Mouse (Mus musculus) forebrain, embryonic 14.5 days (tissue): Measurements from ENCODE around the gene Arsb. TPM values are rescaled to one million over a fixed set of nuclear protein-coding genes. Genes with fewer than 3 reads are reported as not detected.
A peak's percentile ranks its signal among the peaks of the same experiment; 100 is the strongest.
"Not testable (repeated sequence)": the region's sequence is repeated elsewhere in the genome, so short reads cannot be mapped to it uniquely, and the experiment has no call there.

Experiments used
- ATAC-seq: fragments of 200-750 bp; cut with Nextera tagmentation; 2 replicates; pipeline ENCODE4 v1.8.0; 2017; ENCODE audit warnings: mild to moderate bottlenecking, moderate library complexity
- DNase-seq: peaks from one replicate; pipeline ENCODE4 v3.0.0-alpha.2; 2015; ENCODE audit warnings: low spot score
- H3K27ac ChIP-seq: fragments of 300-500 bp; sonication (generic); 2 replicates; pipeline ENCODE4 v1.5.1; 2014; ENCODE audit warnings: low read depth, mild to moderate bottlenecking, control low read depth, low read length, moderate library complexity
- H3K27me3 ChIP-seq: fragments of 300-500 bp; sonication (generic); replicated peaks from 2 replicates; pipeline ENCODE4 v1.6.1; 2014; ENCODE audit warnings: low read length, control low read depth, mixed read lengths; ENCODE audit not compliant: control insufficient read depth, insufficient read depth
- H3K36me3 ChIP-seq: fragments of 300-500 bp; sonication (generic); 2 replicates; pipeline ENCODE4 v1.6.1; 2014; ENCODE audit warnings: low read length, control low read depth; ENCODE audit not compliant: control insufficient read depth, insufficient read depth
- H3K4me1 ChIP-seq: fragments of 300-500 bp; sonication (generic); 2 replicates; pipeline ENCODE4 v1.6.1; 2014; ENCODE audit warnings: antibody characterized with exemption, low read length, control low read depth; ENCODE audit not compliant: control insufficient read depth, insufficient read depth
- H3K4me2 ChIP-seq: fragments of 300-500 bp; sonication (generic); 2 replicates; pipeline ENCODE4 v1.6.1; 2014; ENCODE audit warnings: mild to moderate bottlenecking, control low read depth, low read length
- H3K4me3 ChIP-seq: fragments of 300-500 bp; sonication (generic); 2 replicates; pipeline ENCODE4 v1.5.1; 2014; ENCODE audit warnings: low read depth, low read length, control low read depth
- H3K9ac ChIP-seq: fragments of 300-500 bp; sonication (generic); 2 replicates; pipeline ENCODE4 v1.6.1; 2014; ENCODE audit warnings: mild to moderate bottlenecking, low read length, control low read depth, moderate library complexity
- H3K9me3 ChIP-seq: fragments of 300-500 bp; sonication (generic); replicated peaks from 2 replicates; pipeline ENCODE4 v1.6.1; 2016; ENCODE audit warnings: low read length, control low read depth, mixed read lengths; ENCODE audit not compliant: control insufficient read depth
- WGBS: fragments of 180-500 bp; shearing (Covaris S2); extraction: QIAGEN DNeasy Blood & Tissue Kit; methylation state at CpG from one replicate; pipeline ENCODE4 v1.1.7; 2014; 5-methylcytosine and 5-hydroxymethylcytosine counted together
- polyA plus RNA-seq: library from polyadenylated mRNA; unstranded; fragments of >200 nt; fragmentation: Nextera tagmentation; extraction: Ambion mirVana; gene quantifications from 2 replicates; pipeline ENCODE4 v1.2.1, GENCODE M21; 2014

The Arsb gene
- polyA plus RNA-seq, 1 experiment from 2014 or later: 10.0 TPM

DNA sequence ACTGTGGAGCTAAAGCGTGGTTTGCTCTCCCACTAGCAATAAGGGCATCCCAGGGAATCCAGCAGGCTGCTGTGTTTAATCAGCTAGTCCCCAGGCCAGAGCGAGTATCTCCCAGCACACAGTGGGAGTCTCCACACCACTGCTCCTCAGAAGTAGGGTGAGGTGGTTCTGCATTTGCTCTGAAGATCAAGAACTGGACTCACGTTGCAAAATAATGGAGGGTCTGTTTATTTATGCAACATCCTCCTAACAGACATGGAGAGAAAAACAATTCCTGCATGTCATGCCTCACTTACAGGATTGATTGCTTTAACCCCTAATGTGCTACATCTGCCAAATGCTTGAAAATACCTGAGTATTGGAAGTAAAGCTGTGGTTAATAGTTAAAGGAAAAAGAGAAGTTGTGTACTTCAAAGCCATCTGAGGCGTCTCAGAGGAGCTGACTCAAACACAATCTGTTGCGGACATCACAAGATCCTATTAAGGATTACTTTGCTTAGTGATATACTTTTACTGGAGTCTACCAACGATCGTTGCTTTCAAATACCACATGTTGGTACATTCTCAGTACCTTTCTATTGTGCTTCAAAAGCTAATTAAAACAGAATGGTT, 2.4 kb downstream of the Arsb start:
- Histone ChIP-seq H3K9ac (no peak overlapping the region), H3K27ac (no peak overlapping the region), H3K9me3 (no peaks in the 10 kb centered on the region), H3K4me2 (no peak overlapping the region), H3K27me3 (no peaks in the 10 kb centered on the region), H3K4me1 (peaks cover 9% of the 10 kb centered on the region; the same call in 1 of the 2 replicates), H3K4me3 (no peak overlapping the region), H3K36me3 (no peaks in the 10 kb centered on the region)
- no peak for DNase-seq
- ATAC-seq: no peak
- WGBS: 66% methylated on average over 7 of the region's 7 CpGs

DNA sequence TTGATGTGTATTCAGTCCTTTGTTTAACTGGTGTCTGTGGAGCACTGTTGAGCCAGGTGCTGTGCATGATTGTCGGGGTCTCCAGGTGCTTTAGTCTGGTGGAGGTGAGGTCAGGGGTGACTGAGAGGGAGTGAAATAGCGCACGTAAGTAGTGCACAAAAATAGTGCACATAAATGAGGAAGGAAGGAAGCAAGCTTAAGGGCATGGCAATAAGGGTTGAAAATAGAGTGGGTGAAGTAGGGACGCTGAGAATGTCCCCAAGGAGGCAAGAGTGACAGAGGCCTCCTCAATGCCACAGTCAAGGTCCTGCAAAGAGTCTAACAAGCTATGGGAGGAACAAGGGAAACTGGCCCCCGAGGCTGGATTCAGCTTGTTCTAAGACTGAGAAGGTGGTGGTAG, 11.4 kb downstream of the Arsb start:
- 88% methylated on average over 5 of the region's 5 CpGs for WGBS
- Histone ChIP-seq H3K4me2 (no peak overlapping the region), H3K9ac (no peak overlapping the region), H3K4me3 (no peak overlapping the region), H3K27ac (no peak overlapping the region), H3K4me1 (0 out of 2 replicates have a peak, but pooled peaks cover 2% of the 10 kb centered on the region), H3K36me3 (no peaks in the 10 kb centered on the region), H3K9me3 (no peaks in the 10 kb centered on the region), H3K27me3 (no peaks in the 10 kb centered on the region)
- ATAC-seq (no peak), DNase-seq (no peak)

- Histone ChIP-seq H3K27ac (no peak overlapping the region), H3K36me3 (no peaks in the 10 kb centered on the region), H3K27me3 (no peaks in the 10 kb centered on the region), H3K4me2 (no peak overlapping the region), H3K9ac (no peak overlapping the region), H3K9me3 (no peaks in the 10 kb centered on the region), H3K4me1 (0 out of 2 replicates have a peak, but pooled peaks cover 3% of the 10 kb centered on the region), H3K4me3 (no peak overlapping the region)
- 80% methylated on average over 3 of the region's 3 CpGs for WGBS
- ATAC-seq: no peak
- no peak for DNase-seq
Measured at GRCm38 (mm10) chr13:93785329-93785728, 13.9 kb downstream of the Arsb start.

DNA sequence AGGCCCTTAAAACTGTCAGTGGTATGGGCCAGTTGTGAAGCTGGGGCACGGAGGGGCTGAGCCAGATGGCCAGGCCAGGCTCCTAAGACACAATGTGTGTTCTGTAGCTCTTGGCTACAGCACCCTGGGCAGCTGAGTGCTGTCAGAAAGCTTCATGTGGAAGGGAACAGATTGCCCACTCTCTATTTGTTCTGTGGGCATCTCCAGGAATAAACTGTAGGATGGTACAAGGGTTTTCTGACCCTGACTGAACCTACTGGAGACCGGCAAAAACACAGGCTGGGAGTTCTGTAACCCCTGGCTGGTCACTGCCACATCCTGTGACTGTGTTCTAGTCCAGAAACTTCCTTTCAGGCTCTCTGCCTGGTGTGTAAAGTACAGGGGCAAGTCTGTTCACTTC, 14.6 kb downstream of the Arsb start:
- Histone ChIP-seq H3K4me3 (no peak overlapping the region), H3K9me3 (no peaks in the 10 kb centered on the region), H3K9ac (no peak overlapping the region), H3K4me2 (no peak overlapping the region), H3K36me3 (no peaks in the 10 kb centered on the region), H3K27me3 (no peaks in the 10 kb centered on the region), H3K27ac (no peak overlapping the region), H3K4me1 (0 out of 2 replicates have a peak, but pooled peaks cover 3% of the 10 kb centered on the region)
- ATAC-seq (no peak), DNase-seq (no peak)
- 86% methylated on average over 2 of the region's 2 CpGs for WGBS

- no peak overlapping the region for H3K4me2 ChIP-seq
- H3K27ac ChIP-seq: no peak overlapping the region
- ATAC-seq (peak; percentile 72; the same call in 1 of the 2 replicates), DNase-seq (peak; percentile 77)
- WGBS: 53% methylated on average over 8 of the region's 8 CpGs
- no peaks in the 10 kb centered on the region for H3K9me3 ChIP-seq
- H3K4me1 ChIP-seq: 0 out of 2 replicates have a peak, but pooled peaks cover 3% of the 10 kb centered on the region
- no peak overlapping the region for H3K9ac ChIP-seq
- no peaks in the 10 kb centered on the region for H3K36me3 ChIP-seq
- H3K4me3 ChIP-seq: no peak overlapping the region
- H3K27me3 ChIP-seq: no peaks in the 10 kb centered on the region
Measured at GRCm38 (mm10) chr13:93787647-93788046, 16.2 kb downstream of the Arsb start.

DNA sequence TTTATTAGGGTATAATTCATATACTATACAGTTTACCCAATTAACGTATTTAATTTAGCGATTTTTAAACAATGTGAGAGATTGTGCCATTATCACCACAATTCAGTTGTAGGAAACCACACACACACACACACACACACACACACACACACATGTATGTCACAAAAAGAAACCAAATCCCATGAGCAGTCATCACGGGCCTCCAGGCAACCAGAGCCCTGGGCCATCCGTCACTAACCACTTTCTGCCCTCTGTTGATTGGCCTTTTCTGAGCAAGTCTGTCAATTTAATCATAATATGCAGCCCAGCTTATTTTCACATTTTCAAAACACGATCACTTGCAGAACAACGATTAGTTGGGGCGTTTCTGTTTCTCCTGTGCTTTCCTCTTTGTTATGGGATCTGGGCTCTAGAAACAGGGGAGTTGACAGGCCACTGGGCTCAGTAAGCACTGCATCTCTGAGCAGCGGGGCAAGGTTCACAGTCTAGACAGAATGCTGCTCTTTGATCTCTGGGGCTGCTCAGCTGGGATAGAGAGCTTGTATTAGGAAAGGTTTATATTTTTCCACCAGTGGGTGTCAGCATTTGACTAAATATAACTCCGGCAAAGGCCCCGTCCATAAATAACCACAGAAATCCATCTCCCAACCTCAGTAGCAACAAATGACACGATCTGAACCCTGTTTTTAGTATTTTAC, 21.7 kb downstream of the Arsb start:
- Histone ChIP-seq H3K9me3 (no peaks in the 10 kb centered on the region), H3K27ac (no peak overlapping the region), H3K9ac (no peak overlapping the region), H3K4me2 (no peak overlapping the region), H3K36me3 (no peaks in the 10 kb centered on the region), H3K4me3 (no peak overlapping the region), H3K27me3 (no peaks in the 10 kb centered on the region), H3K4me1 (no peaks in the 10 kb centered on the region)
- ATAC-seq (peak; percentile 91), DNase-seq (peak; percentile 88)
- 55% methylated on average over 11 of the region's 11 CpGs for WGBS

DNA sequence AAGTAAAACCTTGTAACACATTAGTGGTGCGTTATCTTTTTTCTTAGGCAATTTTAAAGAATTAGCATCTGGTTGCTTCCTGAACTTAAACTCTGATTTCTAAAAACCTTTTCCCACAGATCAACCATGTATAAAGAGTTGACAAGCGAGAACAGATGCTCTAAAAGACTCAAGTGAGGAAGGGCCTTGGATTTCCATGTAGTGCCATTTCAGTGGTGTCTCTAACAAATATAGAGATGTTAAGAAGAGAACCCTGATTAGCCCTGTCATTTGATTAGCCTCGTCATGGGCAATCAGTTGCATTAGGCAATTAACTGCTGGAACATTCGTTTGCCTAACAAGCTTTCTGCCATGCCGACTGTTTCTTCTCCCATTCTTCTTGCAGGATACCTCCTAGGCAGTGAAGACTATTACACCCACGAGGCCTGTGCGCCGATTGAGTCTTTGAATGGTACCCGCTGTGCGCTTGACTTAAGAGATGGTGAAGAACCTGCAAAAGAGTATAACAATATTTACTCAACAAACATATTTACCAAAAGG, 22.3 kb downstream of the Arsb start:
- Histone ChIP-seq H3K27me3 (no peaks in the 10 kb centered on the region), H3K9ac (no peak overlapping the region), H3K4me1 (no peaks in the 10 kb centered on the region), H3K4me3 (no peak overlapping the region), H3K36me3 (no peaks in the 10 kb centered on the region), H3K4me2 (no peak overlapping the region), H3K9me3 (no peaks in the 10 kb centered on the region), H3K27ac (no peak overlapping the region)
- ATAC-seq: peak; percentile 57; the same call in 1 of the 2 replicates
- WGBS: 53% methylated on average over 10 of the region's 10 CpGs
- DNase-seq: no peak

GRCm38 (mm10) chr13:93797011-93797600, 25.7 kb downstream of the Arsb start:
- H3K4me3 ChIP-seq: no peak overlapping the region
- no peak overlapping the region for H3K27ac ChIP-seq
- no peak overlapping the region for H3K4me2 ChIP-seq
- H3K9me3 ChIP-seq: no peaks in the 10 kb centered on the region
- DNase-seq (no peak), ATAC-seq (no peak)
- H3K36me3 ChIP-seq: no peaks in the 10 kb centered on the region
- 84% methylated on average over 5 of the region's 5 CpGs for WGBS
- H3K27me3 ChIP-seq: no peaks in the 10 kb centered on the region
- no peak overlapping the region for H3K9ac ChIP-seq
- H3K4me1 ChIP-seq: no peaks in the 10 kb centered on the region

GRCm38 (mm10) chr13:93810311-93810710, 38.9 kb downstream of the Arsb start:
- H3K9ac ChIP-seq, ATAC-seq, H3K36me3 ChIP-seq, H3K27me3 ChIP-seq, DNase-seq, H3K27ac ChIP-seq, H3K9me3 ChIP-seq, H3K4me2 ChIP-seq, H3K4me3 ChIP-seq, H3K4me1 ChIP-seq: not testable (repeated sequence)
- WGBS: 83% methylated on average over 2 of the region's 2 CpGs
